Mouse (Mus musculus): ENCODE measurements around the gene Lysmd4. TPM values are rescaled to one million over a fixed set of nuclear protein-coding genes. Genes with fewer than 3 reads are reported as not detected.

Lysmd4 gene
- polyA plus RNA-seq, 1 experiment from 2014 or later: 28.5 TPM

DNA sequence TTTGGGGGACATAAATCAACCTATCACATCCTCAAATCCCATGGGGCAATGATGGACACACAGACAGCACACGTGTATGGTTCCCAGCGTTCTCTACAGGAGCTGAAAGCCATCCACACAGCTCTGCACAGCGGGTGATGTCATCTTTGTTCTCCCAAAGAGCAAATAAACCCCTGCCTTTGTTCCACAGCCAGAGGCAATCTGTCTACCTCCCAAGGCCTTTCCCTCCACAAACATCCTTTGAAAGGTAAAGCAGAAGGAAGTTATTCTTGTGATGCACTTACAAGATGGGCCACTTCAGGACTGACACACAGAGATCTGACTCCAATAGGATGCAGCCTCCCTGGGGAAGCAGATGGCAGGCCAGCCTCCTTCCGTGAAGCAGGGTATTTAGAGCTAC lies 10.4 kb upstream of the Lysmd4 start:
- Histone ChIP-seq H3K27me3 (no peaks in the 10 kb centered on the region), H3K9ac (replicated peaks) (no peak overlapping the region), H3K36me3 (no peaks in the 10 kb centered on the region), H3K4me2 (replicated peaks) (no peak overlapping the region), H3K9me3 (no peaks in the 10 kb centered on the region), H3K27ac (no peak overlapping the region), H3K4me3 (replicated peaks) (no peak overlapping the region), H3K4me1 (replicated peaks) (0 out of 2 replicates have a peak, but pooled peaks cover 3% of the 10 kb centered on the region)
- WGBS: 55% methylated on average over 4 of the region's 4 CpGs
- no peak for ATAC-seq

DNA sequence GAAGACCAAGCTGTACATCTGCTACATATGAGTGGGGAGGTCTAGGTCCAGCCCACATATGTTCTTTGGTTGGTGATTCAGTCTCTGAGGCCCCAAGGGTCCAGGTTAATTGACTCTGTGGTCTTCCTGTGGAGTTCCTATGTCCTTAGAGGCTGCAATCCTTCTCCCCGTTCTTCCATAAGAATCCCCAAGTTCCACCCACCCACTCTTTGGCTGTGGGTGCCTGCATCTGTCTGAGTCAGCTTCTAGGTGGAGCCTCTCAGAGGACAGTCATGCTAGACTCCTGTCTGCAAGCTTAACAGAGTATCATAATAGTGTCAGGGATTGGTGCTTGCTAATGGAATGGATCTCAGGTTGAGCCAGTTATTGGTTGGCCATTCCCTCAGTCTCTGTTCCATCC lies 8.8 kb upstream of the Lysmd4 start:
- Histone ChIP-seq H3K27me3 (no peaks in the 10 kb centered on the region), H3K9me3 (no peaks in the 10 kb centered on the region), H3K4me1 (replicated peaks) (no peaks in the 10 kb centered on the region), H3K36me3 (no peaks in the 10 kb centered on the region), H3K4me2 (replicated peaks) (no peak overlapping the region), H3K9ac (replicated peaks) (no peak overlapping the region), H3K4me3 (replicated peaks) (no peak overlapping the region), H3K27ac (no peak overlapping the region)
- ATAC-seq: no peak
- 78% methylated on average over 1 of the region's 1 CpGs for WGBS

DNA sequence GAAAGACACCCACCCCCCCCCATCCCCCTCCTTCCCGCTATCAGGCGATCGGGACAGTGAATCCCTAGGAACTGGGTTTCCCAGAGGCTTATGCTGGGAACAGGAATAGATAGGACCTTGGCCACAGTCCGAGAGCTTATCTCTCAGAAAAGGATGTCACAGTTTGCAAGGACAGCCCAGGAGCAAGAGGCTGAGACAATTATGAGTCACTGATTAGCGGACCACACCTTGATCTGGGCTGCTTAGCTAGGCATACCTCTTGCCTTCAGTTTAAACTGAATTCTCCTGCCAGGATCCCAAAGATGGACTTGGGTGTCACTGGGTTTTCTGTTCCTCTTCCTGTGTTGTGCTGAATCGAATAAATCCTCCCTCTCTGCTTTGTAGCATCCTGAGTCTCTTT lies 6.0 kb upstream of the Lysmd4 start:
- Histone ChIP-seq H3K4me3 (replicated peaks) (no peak overlapping the region), H3K4me1 (replicated peaks) (no peaks in the 10 kb centered on the region), H3K4me2 (replicated peaks) (no peak overlapping the region), H3K27ac (no peak overlapping the region), H3K36me3 (no peaks in the 10 kb centered on the region), H3K27me3 (no peaks in the 10 kb centered on the region), H3K9ac (replicated peaks) (no peak overlapping the region), H3K9me3 (no peaks in the 10 kb centered on the region)
- 88% methylated on average over 6 of the region's 6 CpGs for WGBS
- ATAC-seq: no peak

DNA sequence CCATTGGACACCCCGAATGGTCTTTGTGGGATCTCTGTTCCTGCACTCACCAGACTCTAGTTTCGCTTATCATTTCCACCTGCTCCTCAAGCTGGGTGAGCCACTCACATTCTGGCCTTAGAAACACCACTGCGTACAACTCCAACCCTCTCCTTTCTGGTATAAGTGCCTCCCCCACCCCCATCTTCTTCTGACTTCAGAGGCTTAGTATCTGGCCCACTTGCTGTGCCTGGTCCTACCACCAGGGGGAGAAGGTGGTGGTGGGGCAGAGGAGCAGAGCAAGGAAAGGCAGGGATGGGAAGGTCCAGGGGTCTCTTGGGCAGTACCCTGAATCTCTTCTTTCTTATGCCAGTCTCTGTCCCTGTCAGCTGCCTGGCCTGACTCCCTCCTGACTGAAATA lies 5.3 kb upstream of the Lysmd4 start:
- Histone ChIP-seq H3K36me3 (no peaks in the 10 kb centered on the region), H3K4me3 (replicated peaks) (no peak overlapping the region), H3K9me3 (no peaks in the 10 kb centered on the region), H3K9ac (replicated peaks) (no peak overlapping the region), H3K4me1 (replicated peaks) (0 out of 2 replicates have a peak, but pooled peaks cover 5% of the 10 kb centered on the region), H3K4me2 (replicated peaks) (no peak overlapping the region), H3K27me3 (no peaks in the 10 kb centered on the region), H3K27ac (no peak overlapping the region)
- 77% methylated on average over 3 of the region's 3 CpGs for WGBS
- no peak for ATAC-seq

DNA sequence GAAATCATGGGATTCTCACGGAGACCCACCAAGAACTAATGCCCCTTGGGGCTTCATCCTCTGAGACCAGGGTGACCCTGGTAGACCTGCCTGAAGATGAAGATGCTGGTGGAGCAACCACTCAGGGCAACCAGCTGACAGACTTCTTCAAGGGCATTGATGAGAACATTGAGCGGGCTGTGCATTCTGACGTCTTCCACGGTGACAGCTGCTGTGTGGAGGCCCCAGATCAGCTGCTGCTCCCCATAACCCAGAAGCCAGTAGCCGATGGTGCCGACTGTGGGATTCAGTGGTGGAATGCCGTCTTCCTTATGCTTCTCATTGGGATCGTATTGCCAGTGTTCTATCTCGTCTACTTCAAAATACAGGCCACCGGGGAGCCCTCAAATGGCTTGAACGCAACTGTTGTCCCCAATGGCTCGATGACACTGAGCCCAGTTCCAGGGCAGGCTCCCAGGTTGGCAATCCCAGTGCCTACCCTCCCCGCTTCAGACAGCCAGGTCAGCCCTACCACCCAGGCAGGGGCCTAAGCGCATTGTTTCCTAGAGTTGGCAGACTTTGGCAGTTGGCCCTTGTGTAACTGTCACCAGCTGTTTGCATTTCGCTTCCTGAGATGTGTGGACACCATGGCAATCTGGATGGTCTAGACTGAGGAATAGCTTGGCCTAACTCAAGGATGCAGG lies 3.7 kb downstream of the Lysmd4 start:
- Histone ChIP-seq H3K4me1 (replicated peaks) (peaks cover 48% of the 10 kb centered on the region), H3K27me3 (no peaks in the 10 kb centered on the region), H3K4me3 (replicated peaks) (no peak overlapping the region), H3K9ac (replicated peaks) (no peak overlapping the region), H3K27ac (no peak overlapping the region), H3K36me3 (peaks cover 24% of the 10 kb centered on the region), H3K9me3 (no peaks in the 10 kb centered on the region), H3K4me2 (replicated peaks) (no peak overlapping the region)
- 94% methylated on average over 15 of the region's 15 CpGs for WGBS
- ATAC-seq: no peak

DNA sequence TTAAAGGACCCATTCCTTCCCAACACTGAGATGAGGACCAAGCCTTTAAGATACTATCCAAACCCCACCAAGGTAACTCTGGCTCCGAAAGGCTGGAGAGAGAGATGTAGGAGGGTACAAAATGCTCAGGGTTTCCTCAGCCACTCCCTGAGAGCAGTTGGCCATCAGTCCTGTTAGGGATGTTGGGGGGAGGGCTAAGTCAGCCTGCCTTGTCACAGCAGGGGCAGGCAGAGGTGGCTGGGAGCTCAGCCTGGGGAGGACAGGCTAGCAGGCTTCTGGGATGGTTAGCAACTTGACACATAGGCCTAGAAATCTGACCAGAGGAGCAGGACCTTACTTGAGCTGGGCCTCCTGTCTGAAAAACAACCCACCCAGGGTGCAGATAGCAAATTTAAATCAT lies 5.2 kb downstream of the Lysmd4 start:
- no peaks in the 10 kb centered on the region for H3K9me3 ChIP-seq
- H3K4me1 ChIP-seq (replicated peaks): peaks cover 42% of the 10 kb centered on the region
- no peak for ATAC-seq
- H3K36me3 ChIP-seq: peaks cover 30% of the 10 kb centered on the region
- no peak overlapping the region for H3K4me3 ChIP-seq (replicated peaks)
- no peak overlapping the region for H3K27ac ChIP-seq
- 74% methylated on average over 1 of the region's 1 CpGs for WGBS
- no peaks in the 10 kb centered on the region for H3K27me3 ChIP-seq
- H3K4me2 ChIP-seq (replicated peaks): no peak overlapping the region
- no peak overlapping the region for H3K9ac ChIP-seq (replicated peaks)

DNA sequence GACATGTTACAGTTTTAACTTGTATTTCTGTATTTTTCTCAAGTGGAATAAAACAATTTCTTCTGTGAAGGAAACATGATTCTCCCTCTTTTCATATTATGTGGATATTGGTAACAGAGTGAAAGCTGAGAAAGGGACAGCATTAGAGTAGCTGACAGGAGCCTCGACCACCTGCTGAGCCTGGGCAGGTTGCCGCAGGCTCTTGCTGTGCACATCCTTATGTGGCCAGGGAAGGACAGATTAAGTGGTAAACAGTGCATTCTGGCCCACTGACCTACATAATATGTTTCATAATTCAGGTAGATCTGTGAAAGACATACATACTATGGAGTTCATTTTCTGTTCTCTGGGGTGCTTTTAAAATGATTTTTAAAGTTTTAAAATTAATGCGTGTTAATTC lies 6.0 kb downstream of the Lysmd4 start:
- no peak overlapping the region for H3K4me2 ChIP-seq (replicated peaks)
- H3K9me3 ChIP-seq: no peaks in the 10 kb centered on the region
- H3K36me3 ChIP-seq: peaks cover 35% of the 10 kb centered on the region
- WGBS: 74% methylated on average over 3 of the region's 3 CpGs
- H3K4me3 ChIP-seq (replicated peaks): no peak overlapping the region
- H3K4me1 ChIP-seq (replicated peaks): peaks cover 35% of the 10 kb centered on the region
- H3K27ac ChIP-seq: no peak overlapping the region
- no peaks in the 10 kb centered on the region for H3K27me3 ChIP-seq
- no peak overlapping the region for H3K9ac ChIP-seq (replicated peaks)
- ATAC-seq: no peak

DNA sequence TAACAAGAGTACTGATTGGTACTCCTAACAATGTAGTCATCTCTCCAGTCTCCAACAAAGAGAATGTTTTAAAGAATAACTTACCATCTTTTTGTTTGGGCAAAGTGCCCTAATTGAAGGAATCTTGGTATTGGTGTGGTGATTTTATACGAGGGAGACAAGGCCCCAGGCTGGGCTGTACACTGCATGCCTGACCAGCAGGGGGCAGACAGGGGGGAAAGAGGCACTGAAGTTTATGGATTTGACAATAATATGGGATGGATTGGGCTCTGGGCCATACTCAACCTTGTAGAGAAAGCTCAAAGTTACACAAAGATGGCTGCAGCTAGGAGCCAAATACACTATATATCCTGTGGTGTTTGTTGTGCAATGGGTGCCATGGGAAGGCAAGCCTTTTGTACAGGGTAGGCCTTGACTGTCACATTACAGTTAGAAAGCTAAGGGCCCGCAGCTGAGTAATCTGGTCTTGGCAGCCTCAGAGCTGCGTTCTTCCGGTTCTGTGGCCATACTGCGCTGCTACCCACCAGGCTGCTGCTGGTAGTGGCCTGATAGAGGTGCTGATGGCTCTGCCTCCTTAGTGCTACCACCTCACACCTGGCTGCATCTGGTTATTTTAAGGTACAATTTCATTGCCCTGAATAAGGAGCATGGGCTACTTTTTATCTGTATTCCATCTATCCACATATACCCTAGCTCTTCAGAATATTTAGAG lies 6.7 kb downstream of the Lysmd4 start:
- Histone ChIP-seq H3K4me2 (replicated peaks) (no peak overlapping the region), H3K27me3 (no peaks in the 10 kb centered on the region), H3K4me3 (replicated peaks) (no peak overlapping the region), H3K9ac (replicated peaks) (no peak overlapping the region), H3K27ac (no peak overlapping the region), H3K36me3 (peaks cover 35% of the 10 kb centered on the region), H3K4me1 (replicated peaks) (peaks cover 28% of the 10 kb centered on the region), H3K9me3 (no peaks in the 10 kb centered on the region)
- 81% methylated on average over 5 of the region's 5 CpGs for WGBS
- peak; percentile 38; the same call in 1 of the 2 replicates for ATAC-seq

DNA sequence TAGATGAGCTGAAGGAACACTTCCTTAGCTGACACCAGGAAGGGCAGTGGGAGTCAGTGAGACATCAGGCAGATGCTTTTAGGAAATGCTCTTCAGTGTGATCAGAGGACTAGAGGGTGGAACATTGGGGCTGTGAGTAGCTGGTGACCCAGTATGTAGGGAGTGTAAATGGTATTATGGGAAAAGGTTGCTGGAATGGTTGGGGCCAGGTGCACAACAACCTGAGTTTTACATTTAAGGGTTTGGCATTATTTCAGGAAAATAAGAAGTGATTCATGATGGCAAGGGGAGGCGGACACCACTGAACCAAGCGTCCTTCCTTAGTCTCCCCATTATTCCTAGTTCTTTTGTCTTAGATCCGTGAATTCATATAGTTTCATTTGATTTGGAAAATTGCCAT lies 7.4 kb downstream of the Lysmd4 start:
- Histone ChIP-seq H3K4me1 (replicated peaks) (peaks cover 23% of the 10 kb centered on the region), H3K36me3 (peaks cover 41% of the 10 kb centered on the region), H3K27ac (no peak overlapping the region), H3K9me3 (no peaks in the 10 kb centered on the region), H3K9ac (replicated peaks) (no peak overlapping the region), H3K27me3 (no peaks in the 10 kb centered on the region), H3K4me2 (replicated peaks) (no peak overlapping the region), H3K4me3 (replicated peaks) (no peak overlapping the region)
- ATAC-seq: no peak
- WGBS: 94% methylated on average over 3 of the region's 3 CpGs

DNA sequence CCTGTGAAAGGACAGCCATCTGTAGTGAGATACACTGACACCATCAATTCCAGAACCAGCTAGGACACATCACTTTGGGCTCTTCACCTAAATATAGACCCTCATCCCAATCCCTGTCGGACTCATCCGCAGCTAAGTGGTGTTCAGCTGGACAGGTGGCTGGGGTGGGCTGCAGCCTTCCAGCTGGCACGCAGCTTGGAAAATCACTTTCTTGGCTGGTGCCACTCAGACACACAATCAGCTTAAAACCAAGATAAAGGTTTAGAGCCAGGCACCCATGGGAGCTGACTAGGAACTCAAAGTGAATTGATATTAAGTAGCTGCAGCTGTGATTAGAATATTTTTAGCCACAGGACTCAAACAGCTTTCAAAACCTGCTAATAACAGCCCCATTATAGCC lies 7.9 kb downstream of the Lysmd4 start:
- Histone ChIP-seq H3K27ac (peak overlapping the region; percentile 21; the same call in 1 of the 2 replicates), H3K27me3 (no peaks in the 10 kb centered on the region), H3K4me3 (replicated peaks) (no peak overlapping the region), H3K36me3 (peaks cover 45% of the 10 kb centered on the region), H3K4me2 (replicated peaks) (no peak overlapping the region), H3K4me1 (replicated peaks) (peaks cover 23% of the 10 kb centered on the region), H3K9me3 (no peaks in the 10 kb centered on the region), H3K9ac (replicated peaks) (no peak overlapping the region)
- WGBS: 61% methylated on average over 3 of the region's 3 CpGs
- no peak; the same call in 1 of the 2 replicates for ATAC-seq

DNA sequence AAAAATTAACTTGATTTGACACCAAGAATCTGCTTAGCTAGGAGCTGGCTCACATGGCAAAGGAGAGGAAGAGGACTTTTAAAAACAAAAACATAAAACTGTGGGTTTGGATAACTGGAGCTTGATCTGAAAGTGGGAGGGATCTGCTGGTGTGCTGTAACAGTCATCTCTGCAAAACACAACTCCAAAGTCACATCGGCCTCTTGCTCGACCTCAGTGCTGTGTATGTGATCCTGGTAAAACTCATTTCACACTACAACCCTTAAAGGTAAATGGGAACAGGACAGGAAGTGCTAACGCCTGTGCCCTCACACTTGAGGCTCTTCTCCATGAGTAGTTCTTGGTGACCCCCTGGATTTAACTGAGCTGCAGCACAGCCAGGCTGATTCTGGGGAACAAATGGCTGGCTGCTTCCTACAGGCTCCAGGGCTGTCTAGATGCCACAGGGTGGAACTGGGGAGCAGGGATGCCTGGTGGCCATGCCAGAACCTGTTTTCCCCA lies 8.3 kb downstream of the Lysmd4 start:
- H3K9ac ChIP-seq (replicated peaks): no peak overlapping the region
- WGBS: 89% methylated on average over 3 of the region's 3 CpGs
- H3K9me3 ChIP-seq: no peaks in the 10 kb centered on the region
- peaks cover 23% of the 10 kb centered on the region for H3K4me1 ChIP-seq (replicated peaks)
- H3K27ac ChIP-seq: peak overlapping the region; percentile 21; the same call in 1 of the 2 replicates
- no peak overlapping the region for H3K4me3 ChIP-seq (replicated peaks)
- no peak overlapping the region for H3K4me2 ChIP-seq (replicated peaks)
- ATAC-seq: no peak
- no peaks in the 10 kb centered on the region for H3K27me3 ChIP-seq
- H3K36me3 ChIP-seq: peaks cover 46% of the 10 kb centered on the region

DNA sequence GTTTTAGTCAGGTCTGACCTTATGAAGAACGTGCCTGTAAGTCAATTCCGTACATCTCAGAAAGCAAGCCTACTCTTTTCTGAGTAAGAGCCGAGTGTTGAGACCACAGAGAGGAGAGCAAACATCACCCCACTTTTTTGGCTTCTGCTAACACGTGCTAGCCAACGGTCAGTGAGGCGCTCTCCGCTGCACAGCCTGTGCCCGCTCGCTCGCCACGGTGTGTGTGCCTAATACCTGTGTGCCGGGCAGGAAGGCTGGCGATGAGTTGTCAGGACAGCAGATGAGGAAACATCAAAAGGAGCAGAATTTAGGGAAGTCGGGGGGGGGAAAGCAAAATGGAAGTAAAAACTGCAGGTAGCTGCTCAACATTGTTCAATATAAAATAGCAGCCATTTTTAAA lies 10.2 kb downstream of the Lysmd4 start:
- Histone ChIP-seq H3K9ac (replicated peaks) (no peak overlapping the region), H3K4me2 (replicated peaks) (no peak overlapping the region), H3K27me3 (no peaks in the 10 kb centered on the region), H3K27ac (no peak overlapping the region), H3K4me1 (replicated peaks) (peaks cover 21% of the 10 kb centered on the region), H3K36me3 (peaks cover 39% of the 10 kb centered on the region), H3K9me3 (no peaks in the 10 kb centered on the region), H3K4me3 (replicated peaks) (no peak overlapping the region)
- 92% methylated on average over 14 of the region's 14 CpGs for WGBS
- ATAC-seq: no peak

All from midbrain, embryonic 13.5 days (tissue).